Mouse (Mus musculus): ENCODE measurements at regions not wholly inside any gene's neighbourhood (a gene's known extent, or its start where the extent isn't known, plus 50 kb on each side); places are given as distances from the start of the nearest gene placed in this dataset.
A peak's percentile ranks its signal among the peaks of the same experiment; 100 is the strongest.

DNA sequence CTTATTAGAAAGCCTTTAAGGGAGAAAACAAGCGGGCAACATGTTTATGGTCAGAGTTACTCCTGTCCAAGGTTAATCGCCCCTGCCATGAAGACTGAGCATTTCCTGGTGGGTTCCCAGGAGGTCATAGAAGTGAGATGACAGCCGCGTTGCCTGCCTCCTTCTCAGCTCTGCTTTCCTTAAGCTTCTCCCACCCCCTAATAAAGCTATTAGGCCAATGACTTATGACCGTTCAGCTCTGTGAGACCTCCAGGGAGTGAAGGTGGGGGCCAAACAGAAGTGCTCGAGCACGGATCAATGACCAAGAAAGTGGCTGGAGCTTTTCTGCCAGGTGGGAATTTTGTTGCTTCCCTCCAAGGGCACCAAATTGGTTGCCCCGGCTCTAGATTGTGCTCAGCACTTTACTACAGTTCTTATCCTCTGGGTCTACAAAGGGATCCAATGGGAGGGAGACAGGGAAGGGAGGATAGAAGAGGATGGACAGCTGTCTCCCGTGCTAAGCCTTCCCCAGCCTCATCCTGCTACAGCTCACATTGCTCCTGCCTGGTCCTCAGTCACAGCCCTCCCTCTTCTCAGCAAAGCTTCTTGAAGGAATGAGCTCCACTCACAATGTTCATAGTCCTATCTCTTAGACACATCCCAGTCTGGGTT, 151.1 kb upstream of the Ppp2r3a start:
- Histone ChIP-seq H3K9ac (ENCODE audit: low read length) (no peak overlapping the region), H3K9me3 (replicated peaks; ENCODE audit: control insufficient read depth, low read length) (no peaks in the 10 kb centered on the region), H3K4me3 (ENCODE audit: low read depth, low read length) (no peak overlapping the region), H3K27ac (ENCODE audit: low read depth, low read length) (no peak overlapping the region), H3K4me2 (ENCODE audit: low read length) (no peak overlapping the region), H3K27me3 (replicated peaks; ENCODE audit: control insufficient read depth, insufficient read depth, low read length) (no peaks in the 10 kb centered on the region), H3K36me3 (ENCODE audit: control insufficient read depth, insufficient read depth, low read length) (no peaks in the 10 kb centered on the region), H3K4me1 (ENCODE audit: control insufficient read depth, insufficient read depth, low read length) (peaks cover 13% of the 10 kb centered on the region)
- no peak for ATAC-seq
- WGBS, result 92% methylated on average over 9 of the region's 9 CpGs
- no peak for DNase-seq (ENCODE audit: low spot score)

DNA sequence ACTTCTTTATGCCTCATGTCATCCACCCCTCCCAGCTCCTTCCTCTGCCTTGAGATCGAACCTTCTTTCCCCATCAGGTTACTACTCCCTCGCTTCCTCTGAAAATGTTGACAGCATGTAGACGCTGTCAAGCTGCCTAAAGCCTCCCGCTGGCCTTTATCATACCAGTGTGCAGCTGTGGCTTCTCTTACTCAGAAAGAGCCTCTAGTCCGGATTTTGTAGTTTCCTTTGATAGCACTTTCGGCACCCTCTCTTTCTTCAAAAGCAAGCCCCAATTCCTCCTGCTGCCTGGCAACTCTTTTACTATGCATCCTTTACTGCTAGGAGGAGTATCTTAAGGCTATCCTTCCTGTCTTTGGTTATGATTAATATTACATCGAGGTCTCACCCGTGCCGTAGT, 149.8 kb upstream of the Ppp2r3a start:
- H3K36me3 ChIP-seq (ENCODE audit: control insufficient read depth, insufficient read depth, low read length), result no peaks in the 10 kb centered on the region
- no peaks in the 10 kb centered on the region for H3K27me3 ChIP-seq (replicated peaks; ENCODE audit: control insufficient read depth, insufficient read depth, low read length)
- ATAC-seq, result no peak

DNA sequence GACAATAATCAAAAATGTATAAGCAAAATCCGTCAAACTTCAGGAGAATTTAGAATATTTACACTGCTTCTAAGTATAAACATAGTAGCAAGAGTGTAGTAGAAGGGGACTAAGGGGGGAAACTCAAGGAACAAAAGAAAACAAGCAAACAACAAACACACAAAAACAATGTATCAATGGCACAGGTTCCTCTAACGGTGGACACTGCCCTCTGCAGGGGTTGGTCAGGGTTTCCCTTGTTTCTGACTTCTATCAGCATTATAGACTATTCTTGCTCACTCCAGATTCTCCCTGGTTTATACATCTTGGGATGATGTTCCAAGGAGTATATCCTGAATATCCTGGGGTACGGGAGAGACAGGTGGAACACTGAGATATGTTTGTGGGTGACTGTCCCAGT, 147.3 kb upstream of the Ppp2r3a start:
- ATAC-seq (no peak), DNase-seq (ENCODE audit: low spot score) (no peak)
- H3K36me3 ChIP-seq (ENCODE audit: control insufficient read depth, insufficient read depth, low read length), result no peaks in the 10 kb centered on the region
- H3K4me3 ChIP-seq (ENCODE audit: low read depth, low read length), result no peak overlapping the region
- no peak overlapping the region for H3K9ac ChIP-seq (ENCODE audit: low read length)
- no peak overlapping the region for H3K27ac ChIP-seq (ENCODE audit: low read depth, low read length)
- no peak overlapping the region for H3K4me2 ChIP-seq (ENCODE audit: low read length)
- WGBS, result 71% methylated on average over 3 of the region's 3 CpGs
- H3K4me1 ChIP-seq (ENCODE audit: control insufficient read depth, insufficient read depth, low read length), result 0 out of 2 replicates have a peak, but pooled peaks cover 1% of the 10 kb centered on the region
- H3K9me3 ChIP-seq (replicated peaks; ENCODE audit: control insufficient read depth, low read length), result no peaks in the 10 kb centered on the region
- H3K27me3 ChIP-seq (replicated peaks; ENCODE audit: control insufficient read depth, insufficient read depth, low read length), result no peaks in the 10 kb centered on the region

More for the DNA sequence above, 149.8 kb upstream of the Ppp2r3a start:
- Histone ChIP-seq H3K9me3 (replicated peaks; ENCODE audit: control insufficient read depth, low read length) (no peaks in the 10 kb centered on the region), H3K27ac (ENCODE audit: low read depth, low read length) (no peak overlapping the region), H3K9ac (ENCODE audit: low read length) (no peak overlapping the region), H3K4me3 (ENCODE audit: low read depth, low read length) (no peak overlapping the region), H3K4me1 (ENCODE audit: control insufficient read depth, insufficient read depth, low read length) (peaks cover 2% of the 10 kb centered on the region; the same call in 1 of the 2 replicates), H3K4me2 (ENCODE audit: low read length) (no peak overlapping the region)
- 86% methylated on average over 9 of the region's 9 CpGs for WGBS
- no peak for DNase-seq (ENCODE audit: low spot score)

DNA sequence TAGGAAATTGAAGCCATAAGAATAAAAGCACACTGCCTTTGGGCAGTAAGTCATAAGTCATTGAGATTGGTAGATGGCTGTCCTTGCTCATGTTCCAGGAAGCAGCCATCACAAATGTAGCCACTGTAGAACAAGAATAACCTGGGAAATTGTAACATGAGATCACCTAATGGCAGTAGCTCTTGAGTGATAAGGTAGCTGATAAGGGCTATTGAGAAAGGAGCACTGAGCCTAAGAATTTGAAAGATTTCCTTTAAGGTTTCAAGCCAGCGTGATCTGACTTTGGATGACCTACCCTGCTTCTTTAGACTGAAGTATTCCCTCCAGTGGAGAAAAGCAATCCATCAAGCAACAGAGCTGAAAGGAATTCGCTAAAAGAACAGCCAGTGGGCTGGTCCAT, 117.8 kb upstream of the Ppp2r3a start:
- ATAC-seq (no peak), DNase-seq (ENCODE audit: low spot score) (no peak)
- no peak overlapping the region for H3K4me2 ChIP-seq (ENCODE audit: low read length)
- H3K4me3 ChIP-seq (ENCODE audit: low read depth, low read length), result no peak overlapping the region
- no peaks in the 10 kb centered on the region for H3K27me3 ChIP-seq (replicated peaks; ENCODE audit: control insufficient read depth, insufficient read depth, low read length)
- WGBS, result 83% methylated on average over 2 of the region's 2 CpGs
- no peaks in the 10 kb centered on the region for H3K36me3 ChIP-seq (ENCODE audit: control insufficient read depth, insufficient read depth, low read length)
- H3K9ac ChIP-seq (ENCODE audit: low read length), result no peak overlapping the region
- no peaks in the 10 kb centered on the region for H3K9me3 ChIP-seq (replicated peaks; ENCODE audit: control insufficient read depth, low read length)
- H3K4me1 ChIP-seq (ENCODE audit: control insufficient read depth, insufficient read depth, low read length), result peaks cover 4% of the 10 kb centered on the region; the same call in 1 of the 2 replicates
- H3K27ac ChIP-seq (ENCODE audit: low read depth, low read length), result no peak overlapping the region

DNA sequence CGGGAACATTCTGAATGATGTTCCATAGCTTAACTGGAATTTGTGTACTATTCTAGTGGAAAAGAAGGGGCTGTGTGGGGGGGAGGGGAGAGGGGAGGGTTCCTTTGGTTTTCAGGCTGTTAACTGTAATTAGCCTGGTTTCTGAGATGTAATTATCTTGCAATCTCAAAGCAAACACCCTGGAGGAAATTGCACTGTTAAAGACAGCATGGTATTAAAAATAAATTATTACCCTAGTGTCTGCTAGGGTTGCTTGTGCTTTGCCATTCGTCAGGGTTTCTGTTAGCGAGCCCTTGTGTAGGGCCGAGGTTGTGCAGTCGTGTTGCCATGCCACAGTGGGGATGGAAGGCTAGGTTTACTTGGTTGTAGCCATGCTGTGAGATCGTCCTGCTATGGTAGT, 105.0 kb upstream of the Ppp2r3a start:
- Histone ChIP-seq H3K4me1 (ENCODE audit: control insufficient read depth, insufficient read depth, low read length) (no peaks in the 10 kb centered on the region), H3K9me3 (replicated peaks; ENCODE audit: control insufficient read depth, low read length) (no peaks in the 10 kb centered on the region), H3K4me3 (ENCODE audit: low read depth, low read length) (no peak overlapping the region), H3K27me3 (replicated peaks; ENCODE audit: control insufficient read depth, insufficient read depth, low read length) (no peaks in the 10 kb centered on the region), H3K9ac (ENCODE audit: low read length) (no peak overlapping the region), H3K4me2 (ENCODE audit: low read length) (no peak overlapping the region), H3K27ac (ENCODE audit: low read depth, low read length) (no peak overlapping the region), H3K36me3 (ENCODE audit: control insufficient read depth, insufficient read depth, low read length) (no peaks in the 10 kb centered on the region)
- 55% methylated on average over 6 of the region's 6 CpGs for WGBS
- peak; percentile 60 for ATAC-seq
- peak; percentile 57 for DNase-seq (ENCODE audit: low spot score)

DNA sequence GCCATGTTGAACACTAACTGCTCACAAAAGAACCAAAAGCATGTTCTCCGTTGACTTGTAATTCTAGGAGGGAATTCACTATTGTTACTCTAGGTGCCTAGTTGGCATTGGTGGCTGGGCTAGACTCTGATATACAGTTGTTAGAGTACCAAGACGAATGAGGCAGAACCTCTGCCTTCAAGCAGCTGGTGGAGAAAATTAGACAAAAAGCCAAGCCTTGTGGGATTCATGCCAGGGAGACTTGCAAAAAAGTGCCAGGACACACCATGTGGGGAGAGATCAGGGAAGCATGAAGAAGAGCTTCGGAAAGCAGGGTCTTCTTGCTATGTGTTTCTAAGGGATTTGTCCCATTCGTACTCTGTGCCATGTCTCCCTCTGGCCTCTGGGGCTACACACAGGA, 97.2 kb upstream of the Ppp2r3a start:
- Histone ChIP-seq H3K4me1 (ENCODE audit: control insufficient read depth, insufficient read depth, low read length) (no peaks in the 10 kb centered on the region), H3K9ac (ENCODE audit: low read length) (no peak overlapping the region), H3K9me3 (replicated peaks; ENCODE audit: control insufficient read depth, low read length) (no peaks in the 10 kb centered on the region), H3K27me3 (replicated peaks; ENCODE audit: control insufficient read depth, insufficient read depth, low read length) (no peaks in the 10 kb centered on the region), H3K36me3 (ENCODE audit: control insufficient read depth, insufficient read depth, low read length) (no peaks in the 10 kb centered on the region), H3K4me2 (ENCODE audit: low read length) (no peak overlapping the region), H3K27ac (ENCODE audit: low read depth, low read length) (no peak overlapping the region), H3K4me3 (ENCODE audit: low read depth, low read length) (no peak overlapping the region)
- 90% methylated on average over 4 of the region's 4 CpGs for WGBS
- ATAC-seq (no peak), DNase-seq (ENCODE audit: low spot score) (no peak)

DNA sequence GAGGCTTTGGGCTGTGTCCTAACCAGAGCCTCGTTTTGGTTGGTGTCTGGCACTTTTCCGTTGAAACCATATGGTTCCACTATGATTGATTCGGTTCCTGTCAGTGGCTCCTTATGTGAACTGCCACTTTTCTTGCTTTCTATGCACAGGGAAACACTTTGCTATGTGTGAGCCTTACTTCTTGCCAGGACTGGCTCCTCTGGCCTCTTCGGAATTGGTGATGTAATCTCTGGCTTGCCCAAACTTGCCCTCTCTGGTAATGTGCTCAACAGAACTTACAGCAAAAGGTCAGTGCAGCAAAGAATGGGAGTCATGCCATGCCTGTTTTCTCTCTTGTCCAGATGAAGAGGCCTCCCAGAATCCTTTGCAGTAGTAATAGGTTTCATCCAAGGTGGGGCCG, 91.3 kb upstream of the Ppp2r3a start:
- no peaks in the 10 kb centered on the region for H3K9me3 ChIP-seq (replicated peaks; ENCODE audit: control insufficient read depth, low read length)
- 71% methylated on average over 5 of the region's 5 CpGs for WGBS
- peak; percentile 40; the same call in 1 of the 2 replicates for ATAC-seq
- H3K4me3 ChIP-seq (ENCODE audit: low read depth, low read length), result no peak overlapping the region
- no peaks in the 10 kb centered on the region for H3K4me1 ChIP-seq (ENCODE audit: control insufficient read depth, insufficient read depth, low read length)
- no peak overlapping the region for H3K4me2 ChIP-seq (ENCODE audit: low read length)
- no peak overlapping the region for H3K27ac ChIP-seq (ENCODE audit: low read depth, low read length)
- no peaks in the 10 kb centered on the region for H3K36me3 ChIP-seq (ENCODE audit: control insufficient read depth, insufficient read depth, low read length)
- H3K27me3 ChIP-seq (replicated peaks; ENCODE audit: control insufficient read depth, insufficient read depth, low read length), result no peaks in the 10 kb centered on the region
- no peak overlapping the region for H3K9ac ChIP-seq (ENCODE audit: low read length)
- peak; percentile 25 for DNase-seq (ENCODE audit: low spot score)

DNA sequence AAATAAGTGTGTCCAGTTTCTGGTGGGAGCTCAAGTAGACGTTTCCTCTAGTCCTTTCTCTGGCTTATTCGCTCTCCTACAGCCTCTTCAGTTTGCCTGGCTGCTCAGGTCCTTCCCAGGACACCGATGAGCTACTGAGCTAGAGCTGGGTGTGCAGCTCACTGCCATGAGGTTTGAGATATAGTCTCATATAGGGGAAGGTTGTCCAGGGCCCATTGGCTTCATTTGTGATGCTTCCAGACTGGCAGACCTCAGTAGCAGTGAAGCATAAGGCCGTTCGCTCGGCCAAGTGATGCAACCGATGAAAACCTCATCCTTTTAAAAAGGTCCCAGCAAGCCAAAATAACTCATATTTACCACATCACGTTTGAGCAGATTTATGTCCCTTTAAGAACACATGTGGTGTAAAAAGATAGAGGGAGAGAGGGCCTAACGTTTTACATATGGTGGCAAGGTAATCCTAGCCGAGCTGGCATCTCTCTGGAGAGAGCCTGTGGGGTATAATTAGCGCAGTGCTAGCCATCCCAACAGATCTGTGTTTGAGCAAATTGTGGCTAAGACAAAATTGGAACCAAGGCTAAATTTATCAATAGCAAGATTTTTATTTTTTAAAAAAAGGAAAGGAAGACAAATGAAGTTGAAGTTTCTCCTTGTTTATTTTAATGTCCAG, 89.3 kb upstream of the Ppp2r3a start:
- H3K27ac ChIP-seq (ENCODE audit: low read depth, low read length), result no peak overlapping the region
- no peak overlapping the region for H3K9ac ChIP-seq (ENCODE audit: low read length)
- no peaks in the 10 kb centered on the region for H3K9me3 ChIP-seq (replicated peaks; ENCODE audit: control insufficient read depth, low read length)
- no peak for ATAC-seq
- DNase-seq (ENCODE audit: low spot score), result peak; percentile 14
- no peaks in the 10 kb centered on the region for H3K36me3 ChIP-seq (ENCODE audit: control insufficient read depth, insufficient read depth, low read length)
- no peak overlapping the region for H3K4me3 ChIP-seq (ENCODE audit: low read depth, low read length)
- H3K4me1 ChIP-seq (ENCODE audit: control insufficient read depth, insufficient read depth, low read length), result no peaks in the 10 kb centered on the region
- 80% methylated on average over 11 of the region's 11 CpGs for WGBS
- H3K27me3 ChIP-seq (replicated peaks; ENCODE audit: control insufficient read depth, insufficient read depth, low read length), result no peaks in the 10 kb centered on the region
- no peak overlapping the region for H3K4me2 ChIP-seq (ENCODE audit: low read length)

DNA sequence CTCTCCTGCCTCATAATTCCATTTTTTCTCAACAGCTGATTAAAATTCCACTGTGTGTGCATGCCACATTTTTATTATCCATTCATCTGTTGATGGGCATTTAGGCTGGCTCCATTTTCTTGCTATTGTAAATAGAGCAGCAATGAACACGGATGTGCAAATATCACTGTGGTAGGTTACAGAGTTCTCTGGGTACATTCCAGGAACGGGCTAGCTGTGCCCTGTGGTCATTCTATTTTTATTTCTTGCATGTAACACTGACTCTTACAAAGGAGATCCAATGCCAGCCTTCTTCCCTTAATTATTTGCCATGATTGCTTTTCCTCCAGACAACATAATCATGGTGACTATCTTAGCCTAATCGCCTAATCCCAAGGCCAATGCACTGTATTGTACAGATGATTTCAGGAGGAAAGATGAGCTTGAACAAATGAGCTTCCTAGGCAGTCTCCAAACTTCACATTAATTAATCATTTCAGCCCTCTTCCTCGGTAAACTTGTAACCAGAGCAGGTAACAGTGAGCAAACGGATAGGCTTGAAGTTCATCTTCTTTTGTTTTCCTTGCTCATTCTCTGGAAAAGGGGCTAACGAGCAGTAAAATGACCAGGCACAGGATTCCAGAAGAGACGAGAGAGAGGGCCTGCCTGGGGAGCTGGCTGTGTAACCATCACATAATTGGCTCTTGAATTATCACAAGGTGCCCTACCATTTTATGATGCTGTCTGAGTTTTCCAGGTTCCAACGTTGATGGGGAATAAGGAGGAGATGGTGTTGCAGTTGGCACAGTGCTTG, 77.6 kb upstream of the Ppp2r3a start:
- Histone ChIP-seq H3K27ac (ENCODE audit: low read depth, low read length) (no peak overlapping the region), H3K36me3 (ENCODE audit: control insufficient read depth, insufficient read depth, low read length) (no peaks in the 10 kb centered on the region), H3K27me3 (replicated peaks; ENCODE audit: control insufficient read depth, insufficient read depth, low read length) (no peaks in the 10 kb centered on the region), H3K4me1 (ENCODE audit: control insufficient read depth, insufficient read depth, low read length) (no peaks in the 10 kb centered on the region), H3K4me2 (ENCODE audit: low read length) (no peak overlapping the region), H3K9ac (ENCODE audit: low read length) (no peak overlapping the region), H3K4me3 (ENCODE audit: low read depth, low read length) (no peak overlapping the region), H3K9me3 (replicated peaks; ENCODE audit: control insufficient read depth, low read length) (no peaks in the 10 kb centered on the region)
- no peak for DNase-seq (ENCODE audit: low spot score)
- ATAC-seq, result no peak
- WGBS, result 35% methylated on average over 8 of the region's 8 CpGs
